Mouse (Mus musculus): ENCODE measurements around the gene Wbp11. TPM values are rescaled to one million over a fixed set of nuclear protein-coding genes. Genes with fewer than 3 reads are reported as not detected.

Gene Wbp11
- total and polyA plus RNA-seq, 3 experiments: 43.5 to 411 (median 294) TPM

DNA sequence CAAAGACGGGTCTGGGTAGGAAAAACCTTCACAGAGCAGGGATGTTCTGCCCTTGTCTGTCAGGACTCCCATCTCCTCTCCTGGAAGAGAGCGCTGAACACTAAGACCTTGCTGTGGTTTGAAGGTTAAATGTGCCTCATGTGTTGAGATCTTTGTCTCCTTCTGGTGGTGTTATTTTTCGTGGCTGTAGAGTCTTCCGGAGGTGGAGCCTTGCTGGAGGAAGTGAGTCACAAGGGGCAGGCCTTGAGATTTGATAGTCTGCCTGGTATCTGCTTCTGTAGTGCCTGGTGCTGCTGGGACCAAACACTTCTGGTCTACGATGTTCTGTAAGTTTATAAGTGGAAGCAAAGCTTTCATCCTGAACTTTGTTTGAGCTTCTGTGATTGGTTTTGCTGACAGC, 20.9 kb upstream of the Wbp11 start:
- no peaks in the 10 kb centered on the region for H3K9me3 ChIP-seq (replicated peaks; ENCODE audit: insufficient read depth, low read length)
- no peak for DNase-seq (ENCODE audit: low read depth, low spot score)
- H3K4me3 ChIP-seq (ENCODE audit: control insufficient read depth in 1 of 2, insufficient read depth in 1 of 2, low read depth in 2 of 2, low read length in 2 of 2): no peak overlapping the region
- H3K27me3 ChIP-seq (ENCODE audit: control insufficient read depth in 1 of 2, insufficient read depth in 2 of 2, low read length in 2 of 2): peaks cover 0 to 1% of the 10 kb centered on the region in 2 experiments; a peak in 1 of 4 replicates
- H3K27ac ChIP-seq (ENCODE audit: control insufficient read depth, low read depth, low read length): no peak overlapping the region
- no peaks in the 10 kb centered on the region for H3K36me3 ChIP-seq (ENCODE audit: control insufficient read depth in 1 of 2, insufficient read depth in 2 of 2, low read length in 2 of 2)
- H3K4me1 ChIP-seq (ENCODE audit: control insufficient read depth in 1 of 2, insufficient read depth in 2 of 2, low read length in 2 of 2): 0 out of 4 replicates have a peak, but pooled peaks cover 0 to 4% of the 10 kb centered on the region in 2 experiments
- TF ChIP-seq RAD21 (IDR thresholded peaks at IDR 0.05; ENCODE audit: low read depth, low read length) (no peak), NELFE (IDR thresholded peaks at IDR 0.05; ENCODE audit: low read depth, low read length) (no peak), ZMIZ1 (IDR thresholded peaks at IDR 0.05; ENCODE audit: low read depth, low read length) (no peak), MEF2A (IDR thresholded peaks at IDR 0.05; ENCODE audit: extremely low read depth, insufficient replicate concordance, low read depth, low read length, poor library complexity, severe bottlenecking) (no peak), ELF1 (IDR thresholded peaks at IDR 0.05; ENCODE audit: low read depth, low read length) (no peak), USF2 (IDR thresholded peaks at IDR 0.05; ENCODE audit: borderline replicate concordance in 1 of 2, insufficient read depth in 1 of 2, low read depth in 1 of 2, low read length in 2 of 2) (no peak), ETS1 (IDR thresholded peaks at IDR 0.05; ENCODE audit: low read depth, low read length) (no peak), EP300 (IDR thresholded peaks at IDR 0.05; ENCODE audit: low read depth in 1 of 2, low read length in 2 of 2) (no peak), GABPA (IDR thresholded peaks at IDR 0.05; ENCODE audit: low read depth, low read length) (no peak), TAL1 (IDR thresholded peaks at IDR 0.05; ENCODE audit: low read length) (no peak), ZNF384 (IDR thresholded peaks at IDR 0.05; ENCODE audit: low read depth, low read length) (no peak), POLR2AphosphoS5 (IDR thresholded peaks at IDR 0.05; ENCODE audit: borderline replicate concordance, low read depth, low read length) (no peak), SMC3 (IDR thresholded peaks at IDR 0.05; ENCODE audit: low read depth, low read length) (no peak), KAT2A (conservative IDR thresholded peaks at IDR 0.05; ENCODE audit: low read depth, low read length) (no peak), GATA1 (IDR thresholded peaks at IDR 0.05; ENCODE audit: low read depth, low read length) (no peak), JUND (IDR thresholded peaks at IDR 0.05; ENCODE audit: low read depth, low read length) (no peak), SIN3A (IDR thresholded peaks at IDR 0.05; ENCODE audit: low read length) (no peak), MYC (IDR thresholded peaks at IDR 0.05; ENCODE audit: low read depth, low read length) (no peak), MYB (IDR thresholded peaks at IDR 0.05; ENCODE audit: low read depth, low read length) (no peak), ZC3H11A (IDR thresholded peaks at IDR 0.05; ENCODE audit: low read depth, low read length) (no peak)
- H3K79me2 ChIP-seq (ENCODE audit: control insufficient read depth, insufficient read depth, low read length, poor library complexity): no peaks in the 10 kb centered on the region
- H3K9ac ChIP-seq (ENCODE audit: control insufficient read depth, low read depth, low read length, poor library complexity, severe bottlenecking): no peak overlapping the region

DNA sequence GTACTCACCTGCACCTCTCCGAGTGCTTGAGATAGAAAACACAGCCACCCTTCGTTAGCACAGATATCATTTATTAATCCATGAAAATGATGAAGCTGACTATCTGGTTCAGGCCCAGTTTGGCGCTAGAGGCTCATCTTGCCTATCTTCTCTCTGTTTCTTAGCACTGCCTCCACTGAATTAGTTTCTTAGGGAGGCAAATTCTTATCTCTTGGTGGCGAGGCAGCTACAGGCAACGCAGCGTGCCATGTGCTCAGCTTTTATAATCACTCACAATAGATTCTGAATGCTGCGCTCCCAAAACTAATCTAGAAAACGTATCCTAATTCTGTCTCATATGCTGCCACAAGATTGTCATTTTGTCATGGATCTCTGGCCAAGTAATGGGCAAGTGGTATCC, 20.4 kb upstream of the Wbp11 start:
- TF ChIP-seq CTCF (IDR thresholded peaks at IDR 0.05 in 2 of 3, conservative IDR thresholded peaks at IDR 0.05 in 1 of 3; ENCODE audit: control insufficient read depth in 1 of 3, insufficient read depth in 1 of 3, low read depth in 2 of 3, low read length in 3 of 3, poor library complexity in 1 of 3, severe bottlenecking in 1 of 3) (no peak), MAX (IDR thresholded peaks at IDR 0.05; ENCODE audit: low read length) (peak; percentile 42; the same call in 1 of the 2 replicates)
- no peak overlapping the region for H3K27ac ChIP-seq (ENCODE audit: control insufficient read depth, low read depth, low read length)

More for the DNA sequence above, 20.4 kb upstream of the Wbp11 start:
- Histone ChIP-seq H3K36me3 (ENCODE audit: control insufficient read depth in 1 of 2, insufficient read depth in 2 of 2, low read length in 2 of 2) (no peaks in the 10 kb centered on the region), H3K9me3 (replicated peaks; ENCODE audit: insufficient read depth, low read length) (no peaks in the 10 kb centered on the region), H3K4me1 (ENCODE audit: control insufficient read depth in 1 of 2, insufficient read depth in 2 of 2, low read length in 2 of 2) (0 out of 4 replicates have a peak, but pooled peaks cover 0 to 4% of the 10 kb centered on the region in 2 experiments), H3K79me2 (ENCODE audit: control insufficient read depth, insufficient read depth, low read length, poor library complexity) (no peaks in the 10 kb centered on the region), H3K9ac (ENCODE audit: control insufficient read depth, low read depth, low read length, poor library complexity, severe bottlenecking) (no peak overlapping the region), H3K4me3 (ENCODE audit: control insufficient read depth in 1 of 2, insufficient read depth in 1 of 2, low read depth in 2 of 2, low read length in 2 of 2) (no peak overlapping the region), H3K27me3 (ENCODE audit: control insufficient read depth in 1 of 2, insufficient read depth in 2 of 2, low read length in 2 of 2) (peaks cover 0 to 1% of the 10 kb centered on the region in 2 experiments; a peak in 1 of 4 replicates)
- DNase-seq (ENCODE audit: low read depth, low spot score): no peak

All from MEL (cell line).